ENCODE assay signal across 8 mouse cellular contexts in genomic region chr17:5848706-5849415, GRCm38 (mm10). TPM values are rescaled to one million over a fixed set of nuclear protein-coding genes. Genes with fewer than 3 reads are reported as not detected.
A peak's percentile ranks its signal among the peaks of the same experiment; 100 is the strongest.
DNase-seq lines count a peak whose midpoint lies in the region; ATAC-seq lines count a peak whose summit lies in the region.

No protein-coding gene starts in this region.

- no peaks in the 10 kb centered on the region for H3K27me3 ChIP-seq in lung, embryonic 16.5 days (ENCODE audit: control insufficient read depth, insufficient read depth, low read depth, low read length)
- H3K27me3 ChIP-seq in forebrain, embryonic 15.5 days: no peaks in the 10 kb centered on the region
- no peaks in the 10 kb centered on the region for H3K27me3 ChIP-seq in limb, embryonic 15.5 days
- no peaks in the 10 kb centered on the region for H3K27me3 ChIP-seq in stomach, embryonic 16.5 days (ENCODE audit: control insufficient read depth, insufficient read depth, low read length)

- ATAC-seq in lung, embryonic 16.5 days (ENCODE audit: low read depth): no peak
- no peak for ATAC-seq in forebrain, embryonic 15.5 days (replicated peaks)
- no peak for ATAC-seq in limb, embryonic 15.5 days (ENCODE audit: insufficient number of reproducible peaks, low FRiP score, low TSS enrichment, low read depth)
- ATAC-seq in stomach, embryonic 16.5 days (ENCODE audit: insufficient read depth, low FRiP score): no peak
- ATAC-seq in erythroblast, adult 5-6 weeks (replicated peaks; ENCODE audit: low FRiP score, poor library complexity, severe bottlenecking): no peak
- no peak for ATAC-seq in cerebellum, adult (ENCODE audit: insufficient number of reproducible peaks, low FRiP score, low TSS enrichment)

- peak overlapping the region; percentile 87 for H3K27ac ChIP-seq in lung, embryonic 16.5 days (ENCODE audit: low read length)
- H3K27ac ChIP-seq in forebrain, embryonic 15.5 days (replicated peaks): no peak overlapping the region
- peak overlapping the region; percentile 89 for H3K27ac ChIP-seq in limb, embryonic 15.5 days
- peak overlapping the region; percentile 90 for H3K27ac ChIP-seq in stomach, embryonic 16.5 days (ENCODE audit: low read length)

- no peak for DNase-seq in lung, postnatal 10 days
- DNase-seq in layer of hippocampus, adult 9-10 months (ENCODE audit: low spot score): no peak

- peak overlapping the region; percentile 77 for H3K4me2 ChIP-seq in lung, embryonic 16.5 days (ENCODE audit: low read depth, low read length)
- H3K4me2 ChIP-seq in forebrain, embryonic 15.5 days (replicated peaks): peak overlapping the region; percentile 41; the same call in 1 of the 2 replicates
- H3K4me2 ChIP-seq in limb, embryonic 15.5 days: peak overlapping the region; percentile 66
- peak overlapping the region; percentile 68 for H3K4me2 ChIP-seq in stomach, embryonic 16.5 days (ENCODE audit: low read depth, low read length)

- peak overlapping the region; percentile 70 for H3K9ac ChIP-seq in lung, embryonic 16.5 days (ENCODE audit: low read length)
- peak overlapping the region; percentile 31; the same call in 1 of the 2 replicates for H3K9ac ChIP-seq in forebrain, embryonic 15.5 days (replicated peaks)
- peak overlapping the region; percentile 31; the same call in 1 of the 2 replicates for H3K9ac ChIP-seq in limb, embryonic 15.5 days
- peak overlapping the region; percentile 73 for H3K9ac ChIP-seq in stomach, embryonic 16.5 days (ENCODE audit: low read length)

- H3K4me1 ChIP-seq in lung, embryonic 16.5 days (replicated peaks; ENCODE audit: control insufficient read depth, insufficient read depth, low read length): peaks cover 15% of the 10 kb centered on the region
- H3K4me1 ChIP-seq in forebrain, embryonic 15.5 days: peaks cover 10% of the 10 kb centered on the region
- peaks cover 19% of the 10 kb centered on the region for H3K4me1 ChIP-seq in limb, embryonic 15.5 days
- H3K4me1 ChIP-seq in stomach, embryonic 16.5 days (ENCODE audit: control insufficient read depth, insufficient read depth, low read length): peaks cover 28% of the 10 kb centered on the region

- no peaks in the 10 kb centered on the region for H3K36me3 ChIP-seq in lung, embryonic 16.5 days (ENCODE audit: control insufficient read depth, insufficient read depth, low read length)
- no peaks in the 10 kb centered on the region for H3K36me3 ChIP-seq in forebrain, embryonic 15.5 days
- no peaks in the 10 kb centered on the region for H3K36me3 ChIP-seq in limb, embryonic 15.5 days
- no peaks in the 10 kb centered on the region for H3K36me3 ChIP-seq in stomach, embryonic 16.5 days (ENCODE audit: control insufficient read depth, insufficient read depth, low read length)

- H3K4me3 ChIP-seq in lung, embryonic 16.5 days (ENCODE audit: low read length): peak overlapping the region; percentile 39
- peak overlapping the region; percentile 20; the same call in 1 of the 2 replicates for H3K4me3 ChIP-seq in forebrain, embryonic 15.5 days
- peak overlapping the region; percentile 33 for H3K4me3 ChIP-seq in limb, embryonic 15.5 days
- peak overlapping the region; percentile 39 for H3K4me3 ChIP-seq in stomach, embryonic 16.5 days (replicated peaks; ENCODE audit: low read length)

- no peaks in the 10 kb centered on the region for H3K9me3 ChIP-seq in lung, embryonic 16.5 days (ENCODE audit: control insufficient read depth, low read length)
- H3K9me3 ChIP-seq in forebrain, embryonic 15.5 days: no peaks in the 10 kb centered on the region
- no peaks in the 10 kb centered on the region for H3K9me3 ChIP-seq in limb, embryonic 15.5 days
- no peaks in the 10 kb centered on the region for H3K9me3 ChIP-seq in stomach, embryonic 16.5 days (replicated peaks; ENCODE audit: control insufficient read depth, low read length)

- WGBS in lung, embryonic 16.5 days: 64% methylated on average over 10 of the region's 10 CpGs
- 59% methylated on average over 10 of the region's 10 CpGs for WGBS in forebrain, embryonic 15.5 days
- WGBS in limb, embryonic 15.5 days: 60% methylated on average over 10 of the region's 10 CpGs
- whole genome bisulfite sequencing in stomach, embryonic 16.5 days: 67% methylated on average over 10 of the region's 10 CpGs

RNA-seq across cellular contexts. Expression of gene Snx9, which starts 7.7 kb away (rescaled TPM):
- polyA plus RNA-seq in lung, embryonic 16.5 days (2015; fragmentation: Nextera tagmentation; extraction: Ambion mirVana): 23.8 and 25.1 TPM in 2 replicates
- polyA plus RNA-seq in forebrain, embryonic 15.5 days (2015; fragmentation: Nextera tagmentation; extraction: Ambion mirVana): 5.9 and 6.9 TPM in 2 replicates
- 33.7 and 34.9 TPM in 2 replicates for polyA plus RNA-seq in limb, embryonic 15.5 days (2015; fragmentation: Nextera tagmentation; extraction: Ambion mirVana)
- 28.2 and 31.3 TPM in 2 replicates for polyA plus RNA-seq in stomach, embryonic 16.5 days (2015; fragmentation: Nextera tagmentation; extraction: Ambion mirVana)
- total RNA-seq in erythroblast, adult 5-6 weeks (2015; ENCODE audit: low replicate concordance): 13.3 and 16.7 TPM in 2 replicates
- total RNA-seq in erythroblast, adult 5-6 weeks (2017; ENCODE audit: low replicate concordance): 7.5 and 9.8 TPM in 2 replicates
